Mouse (Mus musculus) cerebellum, postnatal 4 days (tissue): ENCODE data around the gene Slk.
A peak's percentile ranks its signal among the peaks of the same experiment; 100 is the strongest.

Experiments used
- DNase-seq, 2 experiments: peaks; one replicate each; pipeline ENCODE4 v3.0.0; 2022; ENCODE audit warnings: low spot score in 2 of 2, mixed read lengths in 1 of 2

Slk gene

GRCm38 (mm10) chr19:47652255-47652654 lies 72.8 kb downstream of the Slk start:
- no peak for DNase-seq

- no peak for DNase-seq
These were observed 73.7 kb downstream of the Slk start for GRCm38 (mm10) chr19:47653173-47653572.

- DNase-seq, result no peak
These were observed 75.4 kb downstream of the Slk start for GRCm38 (mm10) chr19:47654896-47655295.

- DNase-seq, result peak in 1 of 2 experiments; percentile 43
These were observed 79.5 kb downstream of the Slk start for GRCm38 (mm10) chr19:47658914-47659535.

GRCm38 (mm10) chr19:47659765-47660408 lies 80.4 kb downstream of the Slk start:
- no peak for DNase-seq

- no peak for DNase-seq
These were observed 88.1 kb downstream of the Slk start for GRCm38 (mm10) chr19:47667601-47668000.

GRCm38 (mm10) chr19:47668399-47668798 lies 88.9 kb downstream of the Slk start:
- no peak for DNase-seq

- peak in 1 of 2 experiments; percentile 48 for DNase-seq
These were observed 94.9 kb downstream of the Slk start for GRCm38 (mm10) chr19:47674419-47674818.

- no peak for DNase-seq
These were observed 99.2 kb downstream of the Slk start for GRCm38 (mm10) chr19:47678675-47679074.

- DNase-seq, result no peak
These were observed 110.1 kb downstream of the Slk start for GRCm38 (mm10) chr19:47689592-47689991.

- no peak for DNase-seq
These were observed 112.5 kb downstream of the Slk start, which contains the start of gene Col17a1 for GRCm38 (mm10) chr19:47691994-47692393. Col17a1 (minus strand) TSS chr19:47692094.
